Comparison of ENCODE assay signal across 11 mouse cellular contexts in genomic region chr7:24387059-24387556, GRCm38 (mm10). TPM values are rescaled to one million over a fixed set of nuclear protein-coding genes. Genes with fewer than 3 reads are reported as not detected.
DNase-seq lines count a peak whose midpoint lies in the region; ATAC-seq and TF ChIP-seq lines count a peak whose summit lies in the region.
"Had no signal": no experiment of that assay in that cellular context is flagged by ENCODE, and none has a peak within 500 bp of the region (broad histone marks: within the 10 kb centered on the region; RNA-seq: fewer than 3 reads in every experiment).

No protein-coding gene starts in this region.

- peaks cover 0 to 12% of the 10 kb centered on the region in 2 experiments for H3K36me3 ChIP-seq in CH12.LX (replicated peaks in 1 of 2; ENCODE audit: control insufficient read depth in 1 of 2, insufficient read depth in 1 of 2, low read length in 1 of 2)
- no peaks in the 10 kb centered on the region for H3K36me3 ChIP-seq in hindbrain, embryonic 10.5 days
- H3K36me3 ChIP-seq: limb, embryonic 15.5 days had no signal

- H3K27ac ChIP-seq in CH12.LX (ENCODE audit: insufficient read depth, low read depth), result no peak overlapping the region
- H3K27ac ChIP-seq in hindbrain, embryonic 10.5 days, result no peak overlapping the region
- H3K27ac ChIP-seq: forebrain, embryonic 13.5 days; limb, embryonic 15.5 days had no signal

- dilution Hi-C loops in CH12.LX (cut with MboI; ENCODE audit: extremely low pct_ligation_motif_present, extremely low pct_unique_long_range_greater_than_20kb, low sequenced_read_pairs), result no loop called here

- no peaks in the 10 kb centered on the region for H3K9me3 ChIP-seq in CH12.LX (replicated peaks; ENCODE audit: low read length)
- no peaks in the 10 kb centered on the region for H3K9me3 ChIP-seq in hindbrain, embryonic 10.5 days
- H3K9me3 ChIP-seq: forebrain, embryonic 13.5 days; limb, embryonic 15.5 days had no signal

- TF ChIP-seq RAD21 in CH12.LX (IDR thresholded peaks at IDR 0.05; ENCODE audit: low read depth, low read length), result no peak

- no peak for TF ChIP-seq CTCF in CH12.LX (conservative IDR thresholded peaks at IDR 0.05 in 1 of 2, IDR thresholded peaks at IDR 0.05 in 1 of 2; ENCODE audit: low read depth in 2 of 2, low read length in 2 of 2)

- in situ Hi-C loops in CH12.LX (cut with MboI; ENCODE audit: low pct_ligation_motif_present, low pct_unique_long_range_greater_than_20kb, low sequenced_read_pairs), result loop anchor here (25.0 kb wide), 1 partner anchor 425 kb away; the partner anchor contains the start of genes Vmn1r180 and Vmn1r181

- ATAC-seq in frontal cortex, adult (ENCODE audit: low TSS enrichment), result no peak
- ATAC-seq: forebrain, embryonic 13.5 days had no signal

- WGBS in hindbrain, embryonic 10.5 days, result 84% methylated on average over 10 of the region's 10 CpGs

- peaks cover 20 to 62% of the 10 kb centered on the region in 2 experiments for H3K4me1 ChIP-seq in CH12.LX (ENCODE audit: control insufficient read depth in 1 of 2, insufficient read depth in 2 of 2)
- peaks cover 19% of the 10 kb centered on the region; the same call in 1 of the 2 replicates for H3K4me1 ChIP-seq in hindbrain, embryonic 10.5 days (replicated peaks)
- H3K4me1 ChIP-seq: forebrain, embryonic 13.5 days had no signal

- no peaks in the 10 kb centered on the region for H3K27me3 ChIP-seq in CH12.LX (replicated peaks)
- peaks cover 12% of the 10 kb centered on the region; the same call in 1 of the 2 replicates for H3K27me3 ChIP-seq in hindbrain, embryonic 10.5 days (ENCODE audit: insufficient read depth, poor library complexity, severe bottlenecking)
- H3K27me3 ChIP-seq: forebrain, embryonic 13.5 days; limb, embryonic 15.5 days had no signal

- H3K4me3 ChIP-seq in CH12.LX (replicated peaks in 1 of 3; ENCODE audit: low read depth in 2 of 3, low read length in 2 of 3, poor library complexity in 1 of 3), result no peak overlapping the region
- H3K4me3 ChIP-seq in hindbrain, embryonic 10.5 days, result no peak overlapping the region
- H3K4me3 ChIP-seq: forebrain, embryonic 13.5 days; limb, embryonic 15.5 days had no signal

- H3K9ac ChIP-seq in CH12.LX (ENCODE audit: insufficient read depth, low read depth), result no peak overlapping the region
- H3K9ac ChIP-seq: forebrain, embryonic 13.5 days; limb, embryonic 15.5 days had no signal

- no peak for TF ChIP-seq POLR2A in CH12.LX (IDR thresholded peaks at IDR 0.05; ENCODE audit: low read depth, low read length)

- no peak overlapping the region for H3K4me2 ChIP-seq in CH12.LX (ENCODE audit: insufficient read depth, low read depth, poor library complexity, severe bottlenecking)
- H3K4me2 ChIP-seq: forebrain, embryonic 13.5 days; limb, embryonic 15.5 days had no signal

- H3K79me2 ChIP-seq in CH12.LX (replicated peaks; ENCODE audit: control insufficient read depth, extremely low read depth, insufficient read depth, poor library complexity, severe bottlenecking), result no peaks in the 10 kb centered on the region

- DNase-seq in 3T3-L1 (ENCODE audit: low read depth, low spot score) (peak; percentile 93), CH12.LX (ENCODE audit: extremely low read depth) (peak; percentile 52)
- peak; percentile 30 for DNase-seq in brain, adult 2 months (ENCODE audit: low read depth, low spot score)
- peak; percentile 7 for DNase-seq in induced T-regulatory cell, adult 2 months (ENCODE audit: low read depth)
- no peak for DNase-seq in cerebellum, postnatal 10 days
- DNase-seq in hindbrain, embryonic 10.5 days (ENCODE audit: low spot score), result no peak
- no peak for DNase-seq in kidney, postnatal 10 days

- no peak for TF ChIP-seq EP300 in CH12.LX (IDR thresholded peaks at IDR 0.05; ENCODE audit: low read length)

TF ChIP-seq in CH12.LX, 34 proteins besides CTCF, POLR2A, EP300 and RAD21:
- TF ChIP-seq BHLHE40 (IDR thresholded peaks at IDR 0.05; ENCODE audit: low read depth, low read length), result peak; percentile 50
- TF ChIP-seq MAX (IDR thresholded peaks at IDR 0.05; ENCODE audit: low read length), result no peak
TF ChIP-seq in CH12.LX: peak in this region for 1.

RNA-seq across cellular contexts. Expression of gene Smg9, which starts 12.3 kb away (rescaled TPM):
- total RNA-seq in CH12.LX (2012; rRNA removed), result 19.1 and 20.5 TPM in 2 replicates
- total RNA-seq in CH12.LX (2014; rRNA removed), result 16.9 and 19.9 TPM in 2 replicates
- polyA plus RNA-seq in CH12.LX (2012; ENCODE audit: insufficient read length, low read depth), result 24.6 and 26.8 TPM in 2 replicates
- polyA plus RNA-seq in hindbrain, embryonic 10.5 days (2016; fragmentation: Nextera tagmentation; extraction: Ambion mirVana), result 27.4 and 32.7 TPM in 2 replicates

RNA-seq across cellular contexts. Expression of gene Kcnn4, which starts 17.0 kb away (rescaled TPM):
- 7.6 and 10.5 TPM in 2 replicates for total RNA-seq in CH12.LX (2012; rRNA removed)
- 12.9 and 14.3 TPM in 2 replicates for total RNA-seq in CH12.LX (2014; rRNA removed)
- polyA plus RNA-seq in CH12.LX (2012; ENCODE audit: insufficient read length, low read depth), result 8.2 and 10.6 TPM in 2 replicates
- 3.9 and 4.2 TPM in 2 replicates for polyA plus RNA-seq in hindbrain, embryonic 10.5 days (2016; fragmentation: Nextera tagmentation; extraction: Ambion mirVana)

RNA-seq across cellular contexts. Expression of gene Lypd5, which starts 38.1 kb away (rescaled TPM):
- total RNA-seq in CH12.LX (2012; rRNA removed), result not detected in 2 replicates
- total RNA-seq in CH12.LX (2014; rRNA removed), result not detected in 2 replicates
- polyA plus RNA-seq in CH12.LX (2012; ENCODE audit: insufficient read length, low read depth), result not detected in 2 replicates
- polyA plus RNA-seq in hindbrain, embryonic 10.5 days (2016; fragmentation: Nextera tagmentation; extraction: Ambion mirVana), result not detected in 2 replicates
- total RNA-seq: neutrophil, adult 5-6 weeks had no signal
- polyA plus RNA-seq: forebrain, embryonic 13.5 days had no signal

RNA-seq across cellular contexts. Expression of gene Tescl, which starts 53.4 kb away (rescaled TPM):
- not detected in 2 replicates for total RNA-seq in CH12.LX (2012; rRNA removed)
- total RNA-seq in CH12.LX (2014; rRNA removed), result not detected in 2 replicates
- not detected in 2 replicates for polyA plus RNA-seq in CH12.LX (2012; ENCODE audit: insufficient read length, low read depth)
- polyA plus RNA-seq in hindbrain, embryonic 10.5 days (2016; fragmentation: Nextera tagmentation; extraction: Ambion mirVana), result 0.25 TPM in 1 of 2 replicates, not detected in the other
- total RNA-seq: neutrophil, adult 5-6 weeks had no signal
- polyA plus RNA-seq: forebrain, embryonic 13.5 days; limb, embryonic 15.5 days had no signal

Comparison
In these comparisons a context has a peak if more than half of its experiments do, and no peak if none do; other contexts are left out.
1. DNase-seq: peak in 3T3-L1 (single experiment), CH12.LX (single experiment), brain, adult 2 months (single experiment) and induced T-regulatory cell, adult 2 months (single experiment); none in cerebellum, postnatal 10 days (0 of 2), hindbrain, embryonic 10.5 days (single experiment) and kidney, postnatal 10 days (single experiment).